Mouse (Mus musculus) neutrophil, adult 5-6 weeks (primary cell): ENCODE measurements around the gene Mvb12a. TPM values are rescaled to one million over a fixed set of nuclear protein-coding genes. Genes with fewer than 3 reads are reported as not detected.

Source experiments
- ATAC-seq: fragments of 151-379, 151-347 bp; 2 replicates; pipeline ENCODE4 v1.8.0; 2017; ENCODE audit warnings: mild to moderate bottlenecking, moderate TSS enrichment; ENCODE audit not compliant: insufficient number of reproducible peaks, poor library complexity, low FRiP score, severe bottlenecking; ENCODE audit errors: extremely low read depth
- total RNA-seq: library from RNA; stranded (forward); fragments of 200-1000 nt; gene quantifications from 2 replicates; pipeline ENCODE4 v1.2.3, GENCODE M21; 2017

The Mvb12a gene
- total RNA-seq, 1 experiment from 2014 or later: 35.4 TPM

GRCm38 (mm10) chr8:71579476-71579875 lies 36.8 kb downstream of the Mvb12a start:
- ATAC-seq: no peak

- no peak for ATAC-seq
Measured at GRCm38 (mm10) chr8:71580201-71580600, 37.5 kb downstream of the Mvb12a start.

GRCm38 (mm10) chr8:71586891-71587290 lies 44.2 kb downstream of the Mvb12a start:
- peak; percentile 18; the same call in 1 of the 2 replicates for ATAC-seq

GRCm38 (mm10) chr8:71588762-71589161 lies 46.0 kb downstream of the Mvb12a start:
- no peak for ATAC-seq

- no peak for ATAC-seq
Measured at GRCm38 (mm10) chr8:71591017-71591416, 48.3 kb downstream of the Mvb12a start.

GRCm38 (mm10) chr8:71591471-71592373 lies 49.0 kb downstream of the Mvb12a start, which contains the start of gene Pgls:
Pgls (plus strand) TSS chr8:71592176.
- ATAC-seq: peak; percentile 49

GRCm38 (mm10) chr8:71592374-71593170 lies 49.9 kb downstream of the Mvb12a start:
- ATAC-seq: no peak

- no peak for ATAC-seq
Measured at GRCm38 (mm10) chr8:71593556-71594323, 51.0 kb downstream of the Mvb12a start.

- ATAC-seq: no peak
Measured at GRCm38 (mm10) chr8:71594324-71594722, 51.6 kb downstream of the Mvb12a start.

- peak; percentile 51 for ATAC-seq
Measured at GRCm38 (mm10) chr8:71595862-71596261, 53.1 kb downstream of the Mvb12a start.

GRCm38 (mm10) chr8:71596384-71596783 lies 53.7 kb downstream of the Mvb12a start:
- no peak for ATAC-seq

GRCm38 (mm10) chr8:71596798-71597197 lies 54.1 kb downstream of the Mvb12a start:
- ATAC-seq: peak; percentile 35

GRCm38 (mm10) chr8:71597451-71597850 lies 54.7 kb downstream of the Mvb12a start, which contains the start of gene Fam129c:
Fam129c (plus strand) TSS chr8:71597648.
- ATAC-seq: no peak

Other genes starting within 250 kb of the Mvb12a start
- 160 and 172 TPM in 2 replicates for gene Use1, start 176.1 kb upstream of the Mvb12a start, total RNA-seq
- gene Ocel1, start 171.6 kb upstream of the Mvb12a start, total RNA-seq: 31.3 and 46.7 TPM in 2 replicates
- gene Nr2f6, start 161.0 kb upstream of the Mvb12a start, total RNA-seq: 8.6 and 9.2 TPM in 2 replicates
- gene Ushbp1, start 147.1 kb upstream of the Mvb12a start, total RNA-seq: not detected in 2 replicates
- 57.7 and 63.6 TPM in 2 replicates for gene Babam1, start 146.1 kb upstream of the Mvb12a start, total RNA-seq
- gene Ankle1, start 136.9 kb upstream of the Mvb12a start, total RNA-seq: 0.61 TPM in 1 of 2 replicates, not detected in the other
- gene Abhd8, start 79.3 kb upstream of the Mvb12a start, total RNA-seq: 7.8 and 11.0 TPM in 2 replicates
- 18.0 and 19.5 TPM in 2 replicates for gene Mrpl34, start 78.0 kb upstream of the Mvb12a start, total RNA-seq
- 29.2 and 34.6 TPM in 2 replicates for gene Dda1, start 73.7 kb upstream of the Mvb12a start, total RNA-seq
- 6.1 and 8.5 TPM in 2 replicates for gene Ano8, start 57.0 kb upstream of the Mvb12a start, total RNA-seq
- 15.2 and 19.7 TPM in 2 replicates for gene Gtpbp3, start 54.8 kb upstream of the Mvb12a start, total RNA-seq
- gene Plvap, start 31.2 kb upstream of the Mvb12a start, total RNA-seq: not detected in 2 replicates
- gene Ccdc194, start 17.2 kb upstream of the Mvb12a start, total RNA-seq: not detected in 2 replicates
- 7.6 and 18.4 TPM in 2 replicates for gene Bst2, start 5.5 kb upstream of the Mvb12a start, total RNA-seq
- gene Tmem221, start 15.9 kb downstream of the Mvb12a start, total RNA-seq: 0.25 and 0.58 TPM in 2 replicates
- gene Nxnl1, start 23.7 kb downstream of the Mvb12a start, total RNA-seq: not detected in 2 replicates
- 3.4 and 5.7 TPM in 2 replicates for gene Slc27a1, start 26.0 kb downstream of the Mvb12a start, total RNA-seq
- gene Pgls, start 49.3 kb downstream of the Mvb12a start, total RNA-seq: 45.6 and 55.1 TPM in 2 replicates
- 94.7 and 127 TPM in 2 replicates for gene Fam129c, start 54.7 kb downstream of the Mvb12a start, total RNA-seq
- 92.2 and 92.5 TPM in 2 replicates for gene Colgalt1, start 68.1 kb downstream of the Mvb12a start, total RNA-seq
- 0.12 TPM in 2 replicates for gene Unc13a, start 128.8 kb downstream of the Mvb12a start, total RNA-seq
- 19.0 and 25.7 TPM in 2 replicates for gene Jak3, start 133.4 kb downstream of the Mvb12a start, total RNA-seq
- gene Insl3, start 146.3 kb downstream of the Mvb12a start, total RNA-seq: 4.5 and 10.0 TPM in 2 replicates
- gene B3gnt3, start 158.9 kb downstream of the Mvb12a start, total RNA-seq: 0.58 and 0.86 TPM in 2 replicates
- gene Fcho1, start 182.8 kb downstream of the Mvb12a start, total RNA-seq: 78.8 and 80.4 TPM in 2 replicates